Mouse (Mus musculus): ENCODE data around the gene Srek1ip1.

Gene Srek1ip1

GRCm38 (mm10) chr13:104843295-104844089 is 51.2 kb downstream of the Srek1ip1 start:
- ATAC-seq (ENCODE audit: low TSS enrichment): no peak

- ATAC-seq (ENCODE audit: low TSS enrichment): no peak
Observed at GRCm38 (mm10) chr13:104853645-104854044, 61.4 kb downstream of the Srek1ip1 start.

GRCm38 (mm10) chr13:104863127-104863979 is 71.1 kb downstream of the Srek1ip1 start, which contains the start of gene Shisal2b:
Gene Shisal2b, minus strand, starts transcription at chr13:104863893.
- ATAC-seq (ENCODE audit: low TSS enrichment): peak; percentile 93

GRCm38 (mm10) chr13:104866726-104867125 is 74.4 kb downstream of the Srek1ip1 start:
- ATAC-seq (ENCODE audit: low TSS enrichment): peak; percentile 4; the same call in 1 of the 2 replicates

- ATAC-seq (ENCODE audit: low TSS enrichment): peak; percentile 96
Observed at GRCm38 (mm10) chr13:104869907-104870306, 77.6 kb downstream of the Srek1ip1 start.

GRCm38 (mm10) chr13:104878508-104878907 is 86.2 kb downstream of the Srek1ip1 start:
- no peak for ATAC-seq (ENCODE audit: low TSS enrichment)

- no peak for ATAC-seq (ENCODE audit: low TSS enrichment)
Observed at GRCm38 (mm10) chr13:104883566-104884249, 91.4 kb downstream of the Srek1ip1 start.

- peak; percentile 97 for ATAC-seq (ENCODE audit: low TSS enrichment)
Observed at GRCm38 (mm10) chr13:104886308-104887032, 94.2 kb downstream of the Srek1ip1 start.

Data from frontal cortex, adult (tissue).